Mouse (Mus musculus): ENCODE data around the gene Olfr487.
"Not testable (repeated sequence)": the region's sequence is repeated elsewhere in the genome, so short reads cannot be mapped to it uniquely, and the experiment has no call there.

Olfr487 gene

GRCm38 (mm10) chr7:108214536-108214935 is at the start of gene Olfr487:
TSS of gene Olfr487 (minus strand) at chr7:108214636.
- DNase-seq (ENCODE audit: low read depth, low spot score): not testable (repeated sequence)

- no peak for DNase-seq (ENCODE audit: low read depth, low spot score)
Observed at GRCm38 (mm10) chr7:108258247-108258646, 43.8 kb upstream of the Olfr487 start, which contains the start of gene Olfr488. TSS of gene Olfr488 (minus strand) at chr7:108258347.

GRCm38 (mm10) chr7:108233551-108233950 is 19.1 kb upstream of the Olfr487 start:
- DNase-seq (ENCODE audit: low read depth, low spot score): no peak

- no peak for DNase-seq (ENCODE audit: low read depth, low spot score)
Observed at GRCm38 (mm10) chr7:108196938-108197337, 17.5 kb downstream of the Olfr487 start.

GRCm38 (mm10) chr7:108196337-108196736 is 18.1 kb downstream of the Olfr487 start:
- DNase-seq (ENCODE audit: low read depth, low spot score): not testable (repeated sequence)

- not testable (repeated sequence) for DNase-seq (ENCODE audit: low read depth, low spot score)
Observed at GRCm38 (mm10) chr7:108192714-108193113, 21.7 kb downstream of the Olfr487 start.

- DNase-seq (ENCODE audit: low read depth, low spot score): not testable (repeated sequence)
Observed at GRCm38 (mm10) chr7:108191196-108191595, 23.2 kb downstream of the Olfr487 start.

- DNase-seq (ENCODE audit: low read depth, low spot score): not testable (repeated sequence)
Observed at GRCm38 (mm10) chr7:108185237-108185636, 29.2 kb downstream of the Olfr487 start.

- not testable (repeated sequence) for DNase-seq (ENCODE audit: low read depth, low spot score)
Observed at GRCm38 (mm10) chr7:108184401-108184800, 30.0 kb downstream of the Olfr487 start.

- DNase-seq (ENCODE audit: low read depth, low spot score): not testable (repeated sequence)
Observed at GRCm38 (mm10) chr7:108172642-108173041, 41.8 kb downstream of the Olfr487 start, which contains the start of gene Olfr486. TSS of gene Olfr486 (minus strand) at chr7:108172742.

GRCm38 (mm10) chr7:108159771-108160170 is 54.7 kb downstream of the Olfr487 start, which contains the start of gene Olfr485:
TSS of gene Olfr485 (minus strand) at chr7:108159871.
- no peak for DNase-seq (ENCODE audit: low read depth, low spot score)

All from brain, adult 2 months (tissue).